Mouse (Mus musculus): ENCODE measurements around the gene Lamtor2. TPM values are rescaled to one million over a fixed set of nuclear protein-coding genes. Genes with fewer than 3 reads are reported as not detected.
A peak's percentile ranks its signal among the peaks of the same experiment; 100 is the strongest.

Lamtor2 gene
- polyA plus RNA-seq, 1 experiment from 2014 or later, result 93.9 TPM

GRCm38 (mm10) chr3:88503881-88504746 lies 48.8 kb downstream of the Lamtor2 start:
- peak overlapping the region; percentile 100; the same call in 1 of the 2 replicates for H3K4me2 ChIP-seq
- H3K4me1 ChIP-seq (ENCODE audit: insufficient read depth), result peaks cover 9% of the 10 kb centered on the region; the same call in 1 of the 2 replicates
- no peak for ATAC-seq (ENCODE audit: insufficient read depth)
- H3K9ac ChIP-seq, result no peak overlapping the region
- peak overlapping the region; percentile 82; the same call in 1 of the 2 replicates for H3K27ac ChIP-seq (ENCODE audit: low read depth)
- 48% methylated on average over 8 of the region's 8 CpGs for WGBS
- TF ChIP-seq CTCF (IDR thresholded peaks at IDR 0.05; ENCODE audit: low read depth), result no peak
- no peaks in the 10 kb centered on the region for H3K36me3 ChIP-seq (ENCODE audit: insufficient read depth)
- no peak for DNase-seq
- no peaks in the 10 kb centered on the region for H3K9me3 ChIP-seq (ENCODE audit: low read depth, low read length)
- no peak overlapping the region for H3K4me3 ChIP-seq (ENCODE audit: low read depth, low read length)
- no peaks in the 10 kb centered on the region for H3K27me3 ChIP-seq (ENCODE audit: insufficient read depth, low read length)

DNA sequence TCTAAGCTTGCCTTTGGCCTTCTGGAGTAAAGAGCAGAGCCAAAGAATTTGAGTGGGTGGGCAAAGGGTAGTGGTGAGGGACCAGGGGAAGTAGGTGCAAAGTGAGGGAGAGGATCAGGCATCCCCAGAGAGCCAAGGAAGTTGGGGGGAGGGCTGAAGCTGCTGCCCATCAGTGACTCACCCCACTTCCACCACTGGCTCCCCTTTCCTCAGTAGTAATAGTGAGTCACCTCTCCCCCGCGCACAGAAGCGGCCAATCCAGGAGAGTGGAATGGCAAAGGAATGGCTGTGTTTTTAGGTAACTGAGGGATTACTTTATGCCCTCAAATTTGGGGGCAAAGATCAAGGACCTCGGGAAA lies 49.4 kb downstream of the Lamtor2 start:
- Histone ChIP-seq H3K9me3 (ENCODE audit: low read depth, low read length) (no peaks in the 10 kb centered on the region), H3K9ac (peak overlapping the region; percentile 75), H3K4me1 (ENCODE audit: insufficient read depth) (peaks cover 9% of the 10 kb centered on the region; the same call in 1 of the 2 replicates), H3K4me2 (peak overlapping the region; percentile 100), H3K36me3 (ENCODE audit: insufficient read depth) (0 out of 2 replicates have a peak, but pooled peaks cover 4% of the 10 kb centered on the region), H3K27me3 (ENCODE audit: insufficient read depth, low read length) (no peaks in the 10 kb centered on the region), H3K4me3 (ENCODE audit: low read depth, low read length) (peak overlapping the region; percentile 76), H3K27ac (ENCODE audit: low read depth) (peak overlapping the region; percentile 82; the same call in 1 of the 2 replicates)
- peak; percentile 29; the same call in 1 of the 2 replicates for ATAC-seq (ENCODE audit: insufficient read depth)
- DNase-seq, result no peak
- TF ChIP-seq CTCF (IDR thresholded peaks at IDR 0.05; ENCODE audit: low read depth), result no peak
- WGBS, result 35% methylated on average over 4 of the region's 4 CpGs

GRCm38 (mm10) chr3:88502641-88503504 lies 50.0 kb downstream of the Lamtor2 start:
- Histone ChIP-seq H3K4me2 (peak overlapping the region; percentile 100), H3K27ac (ENCODE audit: low read depth) (peak overlapping the region; percentile 82; the same call in 1 of the 2 replicates), H3K4me3 (ENCODE audit: low read depth, low read length) (peak overlapping the region; percentile 76), H3K27me3 (ENCODE audit: insufficient read depth, low read length) (no peaks in the 10 kb centered on the region), H3K4me1 (ENCODE audit: insufficient read depth) (peaks cover 9% of the 10 kb centered on the region; the same call in 1 of the 2 replicates), H3K9ac (peak overlapping the region; percentile 75), H3K9me3 (ENCODE audit: low read depth, low read length) (no peaks in the 10 kb centered on the region), H3K36me3 (ENCODE audit: insufficient read depth) (0 out of 2 replicates have a peak, but pooled peaks cover 5% of the 10 kb centered on the region)
- no peak for TF ChIP-seq CTCF (IDR thresholded peaks at IDR 0.05; ENCODE audit: low read depth)
- ATAC-seq (ENCODE audit: insufficient read depth), result peak; percentile 95
- DNase-seq, result peak; percentile 88
- WGBS, result 1% methylated on average over 55 of the region's 55 CpGs

- DNase-seq, result peak; percentile 67
- Histone ChIP-seq H3K27ac (ENCODE audit: low read depth) (peak overlapping the region; percentile 82), H3K4me2 (peak overlapping the region; percentile 100), H3K4me3 (ENCODE audit: low read depth, low read length) (peak overlapping the region; percentile 76), H3K9me3 (ENCODE audit: low read depth, low read length) (no peaks in the 10 kb centered on the region), H3K27me3 (ENCODE audit: insufficient read depth, low read length) (no peaks in the 10 kb centered on the region), H3K36me3 (ENCODE audit: insufficient read depth) (0 out of 2 replicates have a peak, but pooled peaks cover 10% of the 10 kb centered on the region), H3K9ac (peak overlapping the region; percentile 75), H3K4me1 (ENCODE audit: insufficient read depth) (peaks cover 9% of the 10 kb centered on the region; the same call in 1 of the 2 replicates)
- TF ChIP-seq CTCF (IDR thresholded peaks at IDR 0.05; ENCODE audit: low read depth), result no peak
- ATAC-seq (ENCODE audit: insufficient read depth), result no peak; the same call in 1 of the 2 replicates
- 12% methylated on average over 11 of the region's 11 CpGs for WGBS
These were observed 50.8 kb downstream of the Lamtor2 start for GRCm38 (mm10) chr3:88502031-88502571.

- Histone ChIP-seq H3K9ac (peak overlapping the region; percentile 75), H3K36me3 (ENCODE audit: insufficient read depth) (0 out of 2 replicates have a peak, but pooled peaks cover 10% of the 10 kb centered on the region), H3K27me3 (ENCODE audit: insufficient read depth, low read length) (no peaks in the 10 kb centered on the region), H3K9me3 (ENCODE audit: low read depth, low read length) (no peaks in the 10 kb centered on the region), H3K4me3 (ENCODE audit: low read depth, low read length) (peak overlapping the region; percentile 76), H3K4me2 (peak overlapping the region; percentile 100), H3K27ac (ENCODE audit: low read depth) (peak overlapping the region; percentile 82), H3K4me1 (ENCODE audit: insufficient read depth) (peaks cover 9% of the 10 kb centered on the region; the same call in 1 of the 2 replicates)
- WGBS, result 52% methylated on average over 6 of the region's 6 CpGs
- ATAC-seq (ENCODE audit: insufficient read depth) (no peak), DNase-seq (no peak)
- TF ChIP-seq CTCF (IDR thresholded peaks at IDR 0.05; ENCODE audit: low read depth), result no peak
These were observed 51.4 kb downstream of the Lamtor2 start for GRCm38 (mm10) chr3:88501366-88502030.
